Mouse (Mus musculus) liver, embryonic 16.5 days (tissue): ENCODE data around the gene Polr3gl. TPM values are rescaled to one million over a fixed set of nuclear protein-coding genes. Genes with fewer than 3 reads are reported as not detected.
A peak's percentile ranks its signal among the peaks of the same experiment; 100 is the strongest.

ENCODE experiments used
- ATAC-seq: fragments of 200-750 bp; cut with Nextera tagmentation; 2 replicates; pipeline ENCODE4 v1.8.0; 2017; ENCODE audit warnings: low read depth, mild to moderate bottlenecking, moderate number of reproducible peaks, moderate library complexity
- H3K27ac ChIP-seq: fragments of 300-500 bp; sonication (generic); 2 replicates; pipeline ENCODE4 v1.5.1; 2014; ENCODE audit warnings: mild to moderate bottlenecking, low read length
- H3K27me3 ChIP-seq: fragments of 300-500 bp; sonication (generic); 2 replicates; pipeline ENCODE4 v1.6.1; 2014; ENCODE audit warnings: low read depth, low read length, mixed read lengths; ENCODE audit not compliant: control insufficient read depth, insufficient read depth
- H3K36me3 ChIP-seq: fragments of 300-500 bp; sonication (generic); 2 replicates; pipeline ENCODE4 v1.6.1; 2014; ENCODE audit warnings: mild to moderate bottlenecking; ENCODE audit not compliant: control insufficient read depth, insufficient read depth
- H3K4me1 ChIP-seq: fragments of 300-500 bp; sonication (generic); 2 replicates; pipeline ENCODE4 v1.6.1; 2014; ENCODE audit warnings: low read depth, low read length, mixed read lengths; ENCODE audit not compliant: control insufficient read depth
- H3K4me2 ChIP-seq: fragments of 300-500 bp; sonication (generic); 2 replicates; pipeline ENCODE4 v1.6.1; 2014; ENCODE audit warnings: low read depth, low read length, mixed read lengths
- H3K4me3 ChIP-seq: fragments of 300-500 bp; sonication (generic); 2 replicates; pipeline ENCODE4 v1.5.1; 2014; ENCODE audit warnings: low read depth, mild to moderate bottlenecking, low read length
- H3K9ac ChIP-seq: fragments of 300-500 bp; sonication (generic); 2 replicates; pipeline ENCODE4 v1.6.1; 2014; ENCODE audit warnings: low read depth, low read length
- H3K9me3 ChIP-seq: fragments of 300-500 bp; sonication (generic); replicated peaks from 2 replicates; pipeline ENCODE4 v1.6.1; 2016; ENCODE audit warnings: low read length; ENCODE audit not compliant: control insufficient read depth
- WGBS: fragments of 180-500 bp; shearing (Covaris S2); extraction: QIAGEN DNeasy Blood & Tissue Kit; methylation state at CpG from one replicate; pipeline ENCODE4 v1.1.7; 2014; ENCODE audit not compliant: insufficient replicate concordance; 5-methylcytosine and 5-hydroxymethylcytosine counted together
- polyA plus RNA-seq: library from polyadenylated mRNA; unstranded; fragments of >200 nt; fragmentation: Nextera tagmentation; extraction: Ambion mirVana; gene quantifications from 2 replicates; pipeline ENCODE4 v1.2.1, GENCODE M21; 2015

The Polr3gl gene
- polyA plus RNA-seq, 1 experiment from 2014 or later: 10.8 TPM

- peak; percentile 89 for ATAC-seq
- 14% methylated on average over 17 of the region's 17 CpGs for WGBS
- peaks cover 34% of the 10 kb centered on the region for H3K4me1 ChIP-seq
These were observed 17.1 kb downstream of the Polr3gl start, which contains the start of gene Gm16253 for GRCm38 (mm10) chr3:96576690-96577541. Gene Gm16253, plus strand, starts transcription at chr3:96576984.

GRCm38 (mm10) chr3:96576005-96576658 lies 17.8 kb downstream of the Polr3gl start:
- Histone ChIP-seq H3K9ac (peak overlapping the region; percentile 55), H3K4me1 (peaks cover 38% of the 10 kb centered on the region), H3K9me3 (no peaks in the 10 kb centered on the region), H3K27ac (peak overlapping the region; percentile 78), H3K4me3 (peak overlapping the region; percentile 50), H3K36me3 (no peaks in the 10 kb centered on the region), H3K27me3 (no peaks in the 10 kb centered on the region), H3K4me2 (peak overlapping the region; percentile 77)
- 21% methylated on average over 14 of the region's 14 CpGs for WGBS
- ATAC-seq: peak; percentile 17

More at GRCm38 (mm10) chr3:96576690-96577541, 17.1 kb downstream of the Polr3gl start, which contains the start of gene Gm16253:
- peak within 1 kb of the TSS; percentile 55 for H3K9ac ChIP-seq
- no peaks in the 10 kb centered on the region for H3K27me3 ChIP-seq
- H3K4me2 ChIP-seq: peak within 1 kb of the TSS; percentile 77
- H3K4me3 ChIP-seq: peak within 1 kb of the TSS; percentile 50
- peak within 1 kb of the TSS; percentile 78 for H3K27ac ChIP-seq
- no peaks in the 10 kb centered on the region for H3K36me3 ChIP-seq
- H3K9me3 ChIP-seq: no peaks in the 10 kb centered on the region

DNA sequence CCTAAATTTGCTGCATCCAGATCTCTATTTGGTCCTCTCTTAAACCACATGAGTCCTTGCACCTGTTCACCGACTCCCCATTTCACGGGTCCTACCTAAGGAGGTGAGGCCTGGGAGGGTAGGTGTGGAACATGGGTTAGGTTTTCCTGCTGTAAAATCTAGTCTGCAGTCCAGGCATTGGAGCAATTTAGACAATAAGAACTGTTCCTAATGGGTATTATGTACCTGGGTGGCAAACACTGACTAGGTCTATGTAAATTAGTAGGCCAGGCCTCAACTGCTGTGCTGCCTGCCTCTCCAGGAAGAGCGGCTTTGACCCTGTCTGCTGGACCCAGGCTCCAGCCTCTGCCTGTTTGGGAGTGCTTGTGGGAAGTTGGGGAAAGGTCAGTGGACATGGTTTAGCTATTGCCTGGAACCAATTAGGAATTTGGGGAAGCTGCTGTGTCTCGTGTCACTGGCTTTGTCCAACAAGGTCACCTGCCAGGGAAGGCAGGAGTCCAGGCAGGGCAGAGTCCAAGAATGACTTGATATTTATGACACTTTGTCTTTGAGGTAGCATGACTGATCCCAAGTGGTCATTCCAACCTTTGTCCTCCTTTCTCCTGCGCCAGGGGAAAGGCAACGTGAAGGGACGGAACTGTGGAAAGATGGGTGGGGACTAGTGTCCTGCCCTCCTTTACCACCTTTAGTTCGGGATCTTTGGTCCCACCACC lies 18.6 kb downstream of the Polr3gl start:
- peak overlapping the region; percentile 78; the same call in 1 of the 2 replicates for H3K27ac ChIP-seq
- WGBS: 75% methylated on average over 8 of the region's 8 CpGs
- no peak overlapping the region; the same call in 1 of the 2 replicates for H3K4me2 ChIP-seq
- H3K27me3 ChIP-seq: no peaks in the 10 kb centered on the region
- no peaks in the 10 kb centered on the region for H3K36me3 ChIP-seq
- no peak overlapping the region for H3K9ac ChIP-seq
- peaks cover 36% of the 10 kb centered on the region for H3K4me1 ChIP-seq
- no peak for ATAC-seq
- no peaks in the 10 kb centered on the region for H3K9me3 ChIP-seq
- no peak overlapping the region for H3K4me3 ChIP-seq

DNA sequence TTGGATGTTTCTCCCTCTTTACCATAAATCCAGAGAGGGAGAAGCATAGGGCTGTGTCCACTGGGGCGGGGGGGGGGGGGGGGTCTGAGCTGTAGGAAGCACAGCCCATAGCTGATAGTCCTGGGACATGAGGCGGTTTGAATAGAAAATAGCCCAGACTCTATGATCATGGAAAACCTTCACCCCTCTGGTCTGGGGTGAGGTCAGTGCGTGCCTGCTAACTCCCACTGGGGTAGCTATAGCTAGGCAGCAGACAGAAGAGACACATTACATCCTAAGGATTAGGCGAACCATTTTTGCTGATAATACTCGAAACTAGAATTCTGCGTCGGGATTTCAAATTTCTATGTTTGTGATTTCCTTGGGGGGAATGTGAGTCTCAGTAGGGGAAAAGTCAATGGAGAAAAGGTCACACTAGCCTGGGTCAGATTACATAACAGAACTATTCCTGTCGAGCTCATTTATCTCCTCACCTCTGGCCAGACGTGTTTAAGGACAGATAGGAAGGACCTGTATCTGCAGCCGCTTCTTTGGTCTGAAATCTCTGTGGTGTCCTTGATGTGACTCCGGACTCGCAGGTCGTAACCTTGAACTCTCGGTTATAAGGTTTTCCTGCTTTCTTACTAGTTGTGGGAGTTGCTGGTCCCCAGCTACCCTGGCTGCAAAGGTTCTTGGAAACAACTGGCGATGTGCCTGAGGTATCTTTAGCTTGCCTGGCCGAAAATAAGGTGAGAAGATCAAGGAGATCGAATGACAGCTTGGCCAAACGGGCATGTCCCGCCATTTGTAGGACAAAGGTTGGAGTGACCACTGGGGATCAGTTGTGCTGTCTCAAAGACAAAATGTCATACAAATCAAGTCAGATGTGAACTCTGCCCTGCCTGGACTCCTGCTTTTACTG lies 20.1 kb downstream of the Polr3gl start:
- H3K4me1 ChIP-seq: peaks cover 32% of the 10 kb centered on the region
- WGBS: 53% methylated on average over 19 of the region's 19 CpGs
- H3K4me3 ChIP-seq: no peak overlapping the region
- ATAC-seq: no peak
- H3K36me3 ChIP-seq: no peaks in the 10 kb centered on the region
- no peaks in the 10 kb centered on the region for H3K27me3 ChIP-seq
- no peak overlapping the region for H3K9ac ChIP-seq
- H3K27ac ChIP-seq: no peak overlapping the region
- H3K4me2 ChIP-seq: no peak overlapping the region
- H3K9me3 ChIP-seq: no peaks in the 10 kb centered on the region

- no peak for ATAC-seq
- Histone ChIP-seq H3K4me1 (peaks cover 32% of the 10 kb centered on the region), H3K9me3 (no peaks in the 10 kb centered on the region), H3K4me2 (no peak overlapping the region), H3K27me3 (no peaks in the 10 kb centered on the region), H3K27ac (peak overlapping the region; percentile 49; the same call in 1 of the 2 replicates), H3K4me3 (no peak overlapping the region), H3K36me3 (no peaks in the 10 kb centered on the region), H3K9ac (no peak overlapping the region)
- WGBS: 54% methylated on average over 16 of the region's 16 CpGs
These were observed 21.9 kb downstream of the Polr3gl start for GRCm38 (mm10) chr3:96571896-96572698.

DNA sequence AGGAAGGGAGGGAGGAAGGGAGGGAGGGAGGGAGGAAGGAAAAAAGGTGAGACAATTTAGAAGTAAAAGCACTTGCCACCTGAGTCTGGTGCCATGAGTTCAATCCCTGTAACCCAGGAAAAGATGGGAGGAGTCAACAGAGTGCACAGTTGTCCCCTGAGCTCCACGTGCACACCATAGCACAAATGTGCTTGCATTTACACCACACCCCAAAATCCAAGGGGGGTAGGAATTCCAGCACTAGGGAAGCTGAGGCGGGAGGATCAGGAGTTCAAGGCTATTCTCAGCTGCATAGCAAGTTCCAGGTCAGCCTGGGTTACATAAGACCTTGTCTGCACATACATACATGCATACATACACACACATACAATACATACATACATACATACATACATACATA lies 22.6 kb downstream of the Polr3gl start:
- Histone ChIP-seq H3K9ac (no peak overlapping the region), H3K4me2 (no peak overlapping the region), H3K4me3 (no peak overlapping the region), H3K27ac (no peak overlapping the region; the same call in 1 of the 2 replicates), H3K27me3 (no peaks in the 10 kb centered on the region), H3K36me3 (no peaks in the 10 kb centered on the region), H3K9me3 (no peaks in the 10 kb centered on the region), H3K4me1 (peaks cover 29% of the 10 kb centered on the region)
- ATAC-seq: no peak
- 62% methylated on average over 2 of the region's 2 CpGs for WGBS

- 34% methylated on average over 7 of the region's 7 CpGs for WGBS
- no peaks in the 10 kb centered on the region for H3K27me3 ChIP-seq
- no peaks in the 10 kb centered on the region for H3K36me3 ChIP-seq
- no peak for ATAC-seq
- peak overlapping the region; percentile 29; the same call in 1 of the 2 replicates for H3K27ac ChIP-seq
- H3K4me3 ChIP-seq: no peak overlapping the region
- H3K4me1 ChIP-seq: peaks cover 25% of the 10 kb centered on the region
- H3K9me3 ChIP-seq: no peaks in the 10 kb centered on the region
- no peak overlapping the region for H3K4me2 ChIP-seq
- no peak overlapping the region for H3K9ac ChIP-seq
These were observed 23.3 kb downstream of the Polr3gl start for GRCm38 (mm10) chr3:96570643-96571042.
